Mouse (Mus musculus) limb, embryonic 12.5 days (tissue): Measurements from ENCODE around the gene Cdh16. TPM values are rescaled to one million over a fixed set of nuclear protein-coding genes. Genes with fewer than 3 reads are reported as not detected.

Experiments used
- ATAC-seq: fragments of 200-750 bp; cut with Nextera tagmentation; 2 replicates; pipeline ENCODE4 v1.8.0; 2017; ENCODE audit warnings: low read depth, moderate TSS enrichment; ENCODE audit not compliant: insufficient number of reproducible peaks, insufficient read depth, low FRiP score, low TSS enrichment
- H3K27ac ChIP-seq: fragments of 300-500 bp; sonication (generic); 2 replicates; pipeline ENCODE4 v1.5.1; 2016; ENCODE audit warnings: mild to moderate bottlenecking, moderate library complexity
- H3K27me3 ChIP-seq: fragments of 300-500 bp; sonication (generic); 2 replicates; pipeline ENCODE4 v1.6.1; 2016; ENCODE audit warnings: mild to moderate bottlenecking, moderate library complexity
- H3K36me3 ChIP-seq: fragments of 300-500 bp; sonication (generic); 2 replicates; pipeline ENCODE4 v1.6.1; 2016; ENCODE audit warnings: mild to moderate bottlenecking, moderate library complexity
- H3K4me1 ChIP-seq: fragments of 300-500 bp; sonication (generic); replicated peaks from 2 replicates; pipeline ENCODE4 v1.6.1; 2016
- H3K4me2 ChIP-seq: fragments of 300-500 bp; sonication (generic); 2 replicates; pipeline ENCODE4 v1.6.1; 2016; ENCODE audit warnings: mild to moderate bottlenecking, moderate library complexity
- H3K4me3 ChIP-seq: fragments of 300-500 bp; sonication (generic); replicated peaks from 2 replicates; pipeline ENCODE4 v1.5.1; 2016; ENCODE audit warnings: mild to moderate bottlenecking
- H3K9ac ChIP-seq: fragments of 300-500 bp; sonication (generic); replicated peaks from 2 replicates; pipeline ENCODE4 v1.6.1; 2016; ENCODE audit warnings: mild to moderate bottlenecking, moderate library complexity
- H3K9me3 ChIP-seq: fragments of 300-500 bp; sonication (generic); 2 replicates; pipeline ENCODE4 v1.6.1; 2016; ENCODE audit warnings: mild to moderate bottlenecking, moderate library complexity
- WGBS: fragments of 180-500 bp; shearing (Covaris S2); methylation state at CpG from one replicate; pipeline ENCODE4 v1.1.7; 2016; 5-methylcytosine and 5-hydroxymethylcytosine counted together
- polyA plus RNA-seq: library from polyadenylated mRNA; unstranded; fragments of >200 nt; fragmentation: Nextera tagmentation; extraction: Ambion mirVana; gene quantifications from 2 replicates; pipeline ENCODE4 v1.2.1, GENCODE M21; 2016

Cdh16 gene
- polyA plus RNA-seq, 1 experiment from 2014 or later: not detected

DNA sequence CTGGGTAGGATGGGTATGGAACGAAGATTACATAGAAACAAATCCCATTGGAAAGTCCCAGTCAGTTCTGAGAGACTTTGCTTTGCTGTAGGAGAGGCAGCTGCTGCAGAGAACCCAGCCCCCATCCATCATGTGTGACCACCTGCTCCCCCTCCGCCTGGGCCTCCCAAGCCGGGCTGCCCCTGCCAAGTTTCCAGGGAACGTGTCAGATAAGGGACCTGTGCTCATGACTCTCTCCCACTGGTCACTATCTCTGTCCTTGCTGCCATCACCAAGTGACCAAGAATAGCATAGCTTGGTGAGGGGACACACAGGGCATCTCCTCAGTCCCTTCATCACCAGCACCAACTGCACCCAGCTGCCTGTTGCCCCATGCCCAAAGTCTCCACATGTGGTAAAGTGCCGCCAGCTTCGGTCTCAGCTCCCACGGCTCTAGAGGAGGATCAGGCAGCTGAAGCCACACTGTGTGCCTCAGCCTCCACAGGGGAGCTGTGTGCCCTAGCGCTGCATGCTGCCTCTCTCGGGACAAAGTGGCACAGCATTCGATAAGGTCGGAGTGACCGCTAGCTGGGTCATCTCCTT lies 13.9 kb downstream of the Cdh16 start:
- no peak for ATAC-seq
- Histone ChIP-seq H3K4me2 (no peak overlapping the region), H3K9me3 (no peaks in the 10 kb centered on the region), H3K9ac (no peak overlapping the region), H3K27me3 (no peaks in the 10 kb centered on the region), H3K4me1 (peaks cover 11% of the 10 kb centered on the region; the same call in 1 of the 2 replicates), H3K4me3 (no peak overlapping the region), H3K27ac (no peak overlapping the region), H3K36me3 (no peaks in the 10 kb centered on the region)
- WGBS: 75% methylated on average over 12 of the region's 12 CpGs

DNA sequence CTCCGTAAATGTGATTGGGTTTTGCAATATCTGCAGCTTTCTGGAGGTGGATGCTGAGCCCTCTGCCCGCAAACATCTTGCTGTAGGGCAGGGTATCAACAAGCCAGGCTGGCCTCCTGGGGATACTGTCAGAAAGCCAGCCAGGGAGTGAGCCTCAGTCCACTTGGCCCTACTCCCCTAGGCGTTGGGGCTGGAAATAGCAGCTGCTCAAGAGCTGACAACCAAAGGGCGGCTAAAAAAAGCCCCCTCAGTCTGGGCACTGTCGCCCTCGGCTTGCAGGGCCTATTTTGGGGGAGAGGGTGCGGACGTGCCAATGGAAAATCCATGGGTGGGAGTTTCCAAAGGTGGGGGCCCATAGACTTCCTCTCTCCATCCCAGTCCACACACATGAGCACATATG lies 15.0 kb downstream of the Cdh16 start:
- H3K4me2 ChIP-seq: no peak overlapping the region
- H3K4me1 ChIP-seq: peaks cover 11% of the 10 kb centered on the region; the same call in 1 of the 2 replicates
- ATAC-seq: no peak
- 70% methylated on average over 8 of the region's 8 CpGs for WGBS
- H3K9ac ChIP-seq: no peak overlapping the region
- no peaks in the 10 kb centered on the region for H3K36me3 ChIP-seq
- no peak overlapping the region for H3K4me3 ChIP-seq
- no peak overlapping the region for H3K27ac ChIP-seq
- H3K27me3 ChIP-seq: no peaks in the 10 kb centered on the region
- H3K9me3 ChIP-seq: no peaks in the 10 kb centered on the region

DNA sequence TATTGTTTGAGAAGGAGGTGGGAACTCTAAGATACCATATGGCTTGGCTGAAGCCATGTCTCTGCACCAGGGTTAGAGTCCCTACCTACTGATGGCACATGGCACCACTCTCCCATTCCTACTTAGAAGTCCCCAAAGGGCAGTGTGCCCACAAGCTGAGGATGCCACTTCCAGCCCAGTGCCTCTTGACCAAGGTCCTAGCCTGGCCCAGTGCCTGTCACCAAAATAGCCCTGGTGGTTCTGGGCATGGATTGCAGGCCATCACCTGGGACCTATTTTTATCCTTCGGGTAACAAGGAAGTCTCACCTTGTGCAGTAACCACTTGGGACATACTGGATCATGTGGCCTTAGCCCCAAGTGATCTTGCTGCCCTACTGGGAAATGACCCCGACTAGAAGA lies 16.3 kb downstream of the Cdh16 start:
- no peak overlapping the region for H3K9ac ChIP-seq
- no peaks in the 10 kb centered on the region for H3K27me3 ChIP-seq
- no peak overlapping the region for H3K4me2 ChIP-seq
- no peak for ATAC-seq
- no peaks in the 10 kb centered on the region for H3K9me3 ChIP-seq
- H3K36me3 ChIP-seq: no peaks in the 10 kb centered on the region
- 67% methylated on average over 2 of the region's 2 CpGs for WGBS
- H3K4me1 ChIP-seq: peaks cover 12% of the 10 kb centered on the region; the same call in 1 of the 2 replicates
- H3K27ac ChIP-seq: no peak overlapping the region
- H3K4me3 ChIP-seq: no peak overlapping the region

GRCm38 (mm10) chr8:104606329-104606728 lies 17.9 kb downstream of the Cdh16 start:
- H3K4me3 ChIP-seq: no peak overlapping the region
- peaks cover 6% of the 10 kb centered on the region for H3K27me3 ChIP-seq
- H3K4me1 ChIP-seq: peaks cover 21% of the 10 kb centered on the region
- no peaks in the 10 kb centered on the region for H3K9me3 ChIP-seq
- WGBS: 31% methylated on average over 6 of the region's 6 CpGs
- peak overlapping the region; percentile 0; the same call in 1 of the 2 replicates for H3K4me2 ChIP-seq
- H3K36me3 ChIP-seq: no peaks in the 10 kb centered on the region
- H3K9ac ChIP-seq: no peak overlapping the region
- no peak overlapping the region for H3K27ac ChIP-seq
- ATAC-seq: peak; percentile 45; the same call in 1 of the 2 replicates

- 61% methylated on average over 4 of the region's 4 CpGs for WGBS
- Histone ChIP-seq H3K27me3 (peaks cover 8% of the 10 kb centered on the region), H3K4me2 (peak overlapping the region; percentile 51; the same call in 1 of the 2 replicates), H3K9ac (no peak overlapping the region), H3K4me3 (no peak overlapping the region), H3K27ac (no peak overlapping the region), H3K9me3 (no peaks in the 10 kb centered on the region), H3K4me1 (peaks cover 21% of the 10 kb centered on the region), H3K36me3 (no peaks in the 10 kb centered on the region)
- no peak for ATAC-seq
These were observed 21.0 kb downstream of the Cdh16 start for GRCm38 (mm10) chr8:104603245-104603593.

GRCm38 (mm10) chr8:104602468-104603244 lies 21.5 kb downstream of the Cdh16 start:
- Histone ChIP-seq H3K4me1 (peaks cover 21% of the 10 kb centered on the region), H3K9ac (no peak overlapping the region), H3K4me3 (peak overlapping the region; percentile 32), H3K36me3 (no peaks in the 10 kb centered on the region), H3K4me2 (peak overlapping the region; percentile 51), H3K27me3 (peaks cover 8% of the 10 kb centered on the region), H3K9me3 (no peaks in the 10 kb centered on the region), H3K27ac (no peak overlapping the region)
- 18% methylated on average over 21 of the region's 21 CpGs for WGBS
- ATAC-seq: peak; percentile 79

GRCm38 (mm10) chr8:104601941-104602371 lies 22.2 kb downstream of the Cdh16 start:
- H3K27me3 ChIP-seq: peaks cover 8% of the 10 kb centered on the region
- peak overlapping the region; percentile 34; the same call in 1 of the 2 replicates for H3K9ac ChIP-seq
- under 1% methylated on average over 12 of the region's 12 CpGs for WGBS
- no peaks in the 10 kb centered on the region for H3K9me3 ChIP-seq
- H3K4me3 ChIP-seq: peak overlapping the region; percentile 32
- H3K36me3 ChIP-seq: peaks cover 4% of the 10 kb centered on the region; the same call in 1 of the 2 replicates
- H3K4me2 ChIP-seq: peak overlapping the region; percentile 51
- no peak overlapping the region for H3K27ac ChIP-seq
- peaks cover 21% of the 10 kb centered on the region for H3K4me1 ChIP-seq
- ATAC-seq: peak; percentile 14; the same call in 1 of the 2 replicates

GRCm38 (mm10) chr8:104601386-104601785 lies 22.8 kb downstream of the Cdh16 start:
- peaks cover 16% of the 10 kb centered on the region for H3K4me1 ChIP-seq
- no peak overlapping the region for H3K27ac ChIP-seq
- peak overlapping the region; percentile 51 for H3K4me2 ChIP-seq
- ATAC-seq: no peak
- 0 out of 2 replicates have a peak overlapping the region, but pooled peaks have one; percentile 32 for H3K4me3 ChIP-seq
- H3K36me3 ChIP-seq: peaks cover 10% of the 10 kb centered on the region
- H3K9me3 ChIP-seq: no peaks in the 10 kb centered on the region
- H3K27me3 ChIP-seq: peaks cover 8% of the 10 kb centered on the region
- no peak overlapping the region; the same call in 1 of the 2 replicates for H3K9ac ChIP-seq
- WGBS: 32% methylated on average over 7 of the region's 7 CpGs

GRCm38 (mm10) chr8:104598496-104598895 lies 25.7 kb downstream of the Cdh16 start:
- Histone ChIP-seq H3K4me3 (no peak overlapping the region), H3K9ac (no peak overlapping the region), H3K27me3 (peaks cover 8% of the 10 kb centered on the region), H3K4me2 (no peak overlapping the region), H3K36me3 (peaks cover 39% of the 10 kb centered on the region), H3K27ac (no peak overlapping the region), H3K4me1 (peaks cover 10% of the 10 kb centered on the region), H3K9me3 (no peaks in the 10 kb centered on the region)
- no peak for ATAC-seq
- WGBS: 39% methylated on average over 6 of the region's 6 CpGs

- H3K4me2 ChIP-seq: no peak overlapping the region
- WGBS: 63% methylated on average over 6 of the region's 6 CpGs
- peaks cover 9% of the 10 kb centered on the region for H3K4me1 ChIP-seq
These were observed 26.5 kb downstream of the Cdh16 start for GRCm38 (mm10) chr8:104597656-104598055.

DNA sequence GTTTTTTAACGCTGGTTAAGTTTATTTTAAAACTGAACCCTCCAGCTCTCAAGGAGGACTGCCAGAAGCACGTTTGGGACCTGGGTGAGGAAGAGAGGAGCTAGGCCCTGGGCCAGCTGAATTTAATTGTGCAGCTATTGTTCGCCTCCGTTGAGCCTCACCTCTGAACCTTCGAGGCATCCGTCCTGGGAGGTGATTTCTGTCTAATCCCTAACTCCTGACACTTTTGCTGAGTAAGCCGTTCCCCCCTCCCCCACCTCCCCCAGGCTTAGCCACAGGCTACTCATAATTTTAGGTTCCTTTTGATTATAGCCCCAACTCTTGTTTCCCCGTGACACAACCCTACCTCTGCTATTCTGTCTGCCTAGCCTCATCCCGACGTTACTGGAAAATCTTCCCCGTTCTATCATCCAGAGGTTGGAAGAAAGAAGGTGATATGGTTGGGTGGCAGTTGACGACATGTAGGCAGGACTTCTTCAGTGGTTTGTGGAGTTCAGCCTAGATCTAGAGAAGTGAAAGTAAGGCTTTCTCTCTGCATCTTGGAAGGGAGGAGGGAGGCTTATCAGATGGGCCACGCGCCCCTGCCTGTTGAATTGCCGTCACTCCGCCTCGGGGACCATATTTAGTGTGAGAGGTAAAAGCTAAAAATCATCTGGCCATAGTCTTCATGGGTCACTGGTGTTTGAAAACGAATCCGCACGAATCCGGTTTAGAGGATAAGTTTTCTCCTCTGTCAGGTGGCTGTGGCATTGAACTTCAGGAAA lies 28.2 kb downstream of the Cdh16 start:
- H3K9me3 ChIP-seq: no peaks in the 10 kb centered on the region
- peaks cover 39% of the 10 kb centered on the region for H3K36me3 ChIP-seq
- no peak for ATAC-seq
- no peak overlapping the region for H3K27ac ChIP-seq
- H3K4me1 ChIP-seq: peaks cover 9% of the 10 kb centered on the region
- H3K4me2 ChIP-seq: no peak overlapping the region
- H3K4me3 ChIP-seq: no peak overlapping the region
- H3K9ac ChIP-seq: no peak overlapping the region
- WGBS: 83% methylated on average over 21 of the region's 21 CpGs
- H3K27me3 ChIP-seq: no peaks in the 10 kb centered on the region

More at GRCm38 (mm10) chr8:104597656-104598055, 26.5 kb downstream of the Cdh16 start:
- H3K27ac ChIP-seq: no peak overlapping the region
- no peak overlapping the region for H3K4me3 ChIP-seq
- peaks cover 39% of the 10 kb centered on the region for H3K36me3 ChIP-seq
- ATAC-seq: no peak
- H3K9ac ChIP-seq: no peak overlapping the region
- no peaks in the 10 kb centered on the region for H3K9me3 ChIP-seq
- peaks cover 8% of the 10 kb centered on the region for H3K27me3 ChIP-seq
